In genomic region chr5:131944761-131945160, GRCm38 (mm10) we compare ENCODE assay signal across 25 mouse cellular contexts.
DNase-seq lines count a peak whose midpoint lies in the region; ATAC-seq lines count a peak whose summit lies in the region.
"Had no signal": no experiment of that assay in that cellular context is flagged by ENCODE, and none has a peak within 500 bp of the region (broad histone marks: within the 10 kb centered on the region; RNA-seq: fewer than 3 reads in every experiment).

No protein-coding gene starts in this region.

- no peak overlapping the region for H3K27ac ChIP-seq in intestine, embryonic 14.5 days (ENCODE audit: low read depth)
- no peak overlapping the region for H3K27ac ChIP-seq in intestine, embryonic 15.5 days
- H3K27ac ChIP-seq: forebrain, embryonic 10.5 days; forebrain, embryonic 13.5 days; gastrocnemius, adult 2 months; hindbrain, embryonic 12.5 days; hindbrain, embryonic 15.5 days had no signal

- H3K4me1 ChIP-seq in intestine, embryonic 14.5 days (replicated peaks; ENCODE audit: control insufficient read depth, insufficient read depth, low read length) = peaks cover 5% of the 10 kb centered on the region; the same call in 1 of the 2 replicates
- no peaks in the 10 kb centered on the region for H3K4me1 ChIP-seq in intestine, embryonic 15.5 days (replicated peaks)

- H3K36me3 ChIP-seq in intestine, embryonic 14.5 days (ENCODE audit: control insufficient read depth, insufficient read depth, low read length) = no peaks in the 10 kb centered on the region
- H3K36me3 ChIP-seq in intestine, embryonic 15.5 days = no peaks in the 10 kb centered on the region
- H3K36me3 ChIP-seq: forebrain, embryonic 10.5 days; hindbrain, embryonic 12.5 days; hindbrain, embryonic 15.5 days had no signal

- H3K9me3 ChIP-seq in intestine, embryonic 14.5 days (ENCODE audit: control insufficient read depth, low read length) = no peaks in the 10 kb centered on the region
- no peaks in the 10 kb centered on the region for H3K9me3 ChIP-seq in intestine, embryonic 15.5 days
- H3K9me3 ChIP-seq: forebrain, embryonic 10.5 days; forebrain, embryonic 13.5 days; hindbrain, embryonic 12.5 days; hindbrain, embryonic 15.5 days had no signal

- H3K27me3 ChIP-seq in intestine, embryonic 14.5 days (replicated peaks; ENCODE audit: control insufficient read depth, insufficient read depth, low read length) = no peaks in the 10 kb centered on the region
- no peaks in the 10 kb centered on the region for H3K27me3 ChIP-seq in intestine, embryonic 15.5 days (replicated peaks)
- H3K27me3 ChIP-seq: CH12.LX; forebrain, embryonic 13.5 days; hindbrain, embryonic 12.5 days; hindbrain, embryonic 15.5 days had no signal

- peak; percentile 31 for DNase-seq in intestine, embryonic 14.5 days (ENCODE audit: low spot score)
- DNase-seq in ES-CJ7 (ENCODE audit: low read depth, low spot score) (peak; percentile 2), R1 (ENCODE audit: low read depth, low spot score) (peak; percentile 8)
- DNase-seq in forelimb bud, embryonic 11.5 days (ENCODE audit: low read depth, low spot score) = peak; percentile 54
- DNase-seq in testis, postnatal 14 days (ENCODE audit: low spot score) = no peak
- no peak for DNase-seq in cerebellum, postnatal 36 days
- DNase-seq in left cerebral cortex, postnatal 4 days = no peak
- DNase-seq: adrenal gland, adult 2 months; adrenal gland, postnatal 14 days; B cell, adult 2 months; cerebellum, adult 11-12 months; cerebellum, adult 8-10 months; cerebellum, postnatal 10 days; gastrocnemius, adult 2 months; gastrocnemius, postnatal 14 days; heart, adult 11 months had no signal

- H3K9ac ChIP-seq in intestine, embryonic 14.5 days (ENCODE audit: low read length) = no peak overlapping the region
- no peak overlapping the region for H3K9ac ChIP-seq in intestine, embryonic 15.5 days
- H3K9ac ChIP-seq: forebrain, embryonic 13.5 days; hindbrain, embryonic 12.5 days; hindbrain, embryonic 15.5 days had no signal

- intact Hi-C loops in left cerebral cortex, postnatal 4 days (cut with DNase I) = no loop called here

- 36% methylated on average over 2 of the region's 2 CpGs for WGBS in intestine, embryonic 14.5 days
- 57% methylated on average over 2 of the region's 2 CpGs for WGBS in intestine, embryonic 15.5 days

- no peak for ATAC-seq in intestine, embryonic 14.5 days (replicated peaks; ENCODE audit: low FRiP score, low TSS enrichment, low read depth)
- ATAC-seq in intestine, embryonic 15.5 days = no peak
- ATAC-seq: forebrain, embryonic 13.5 days; forebrain, embryonic 16.5 days; intestine, embryonic 16.5 days had no signal

- no peak overlapping the region for H3K4me2 ChIP-seq in intestine, embryonic 14.5 days (ENCODE audit: low read length)
- H3K4me2 ChIP-seq in intestine, embryonic 15.5 days (replicated peaks) = no peak overlapping the region
- H3K4me2 ChIP-seq: forebrain, embryonic 13.5 days; heart, embryonic 11.5 days; hindbrain, embryonic 12.5 days; hindbrain, embryonic 15.5 days had no signal

- no peak overlapping the region for H3K4me3 ChIP-seq in intestine, embryonic 14.5 days (ENCODE audit: low read depth, low read length)
- H3K4me3 ChIP-seq in intestine, embryonic 15.5 days (replicated peaks) = no peak overlapping the region
- H3K4me3 ChIP-seq: forebrain, embryonic 10.5 days; forebrain, embryonic 13.5 days; gastrocnemius, adult 2 months; hindbrain, embryonic 12.5 days; hindbrain, embryonic 15.5 days had no signal

Comparison
In these comparisons a context has a peak if more than half of its experiments do, and no peak if none do; other contexts are left out.
1. DNase-seq: peak in intestine, embryonic 14.5 days (single experiment), ES-CJ7 (single experiment), R1 (single experiment) and forelimb bud, embryonic 11.5 days (single experiment); none in testis, postnatal 14 days (single experiment), cerebellum, postnatal 36 days (0 of 2) and left cerebral cortex, postnatal 4 days (single experiment).